ENCODE assay signal across 28 mouse cellular contexts in genomic region chr2:123072653-123073052, GRCm38 (mm10).
DNase-seq lines count a peak whose midpoint lies in the region; ATAC-seq lines count a peak whose summit lies in the region.
"Had no signal": no experiment of that assay in that cellular context is flagged by ENCODE, and none has a peak within 500 bp of the region (broad histone marks: within the 10 kb centered on the region; RNA-seq: fewer than 3 reads in every experiment).

No protein-coding gene starts in this region.

- DNase-seq in frontal cortex, postnatal 25 days (ENCODE audit: low spot score in 2 of 2) = no peak
- peak; percentile 74 for DNase-seq in midbrain, embryonic 11.5 days (ENCODE audit: low spot score, missing footprints)
- DNase-seq in midbrain, embryonic 14.5 days = no peak
- no peak for DNase-seq in left cerebral cortex, postnatal 36 days (ENCODE audit: low spot score in 2 of 2)
- DNase-seq: adrenal gland, adult 8-10 months; adrenal gland, postnatal 14 days; adrenal gland, postnatal 36 days; B cell, adult 2 months; cerebellum, adult 11 months; cerebellum, adult 18-20 months; cerebellum, adult 8-10 months; cerebellum, adult 9-11 months; cerebellum, postnatal 14 days; cerebellum, postnatal 36 days; embryo, embryonic 11 days had no signal

- no peaks in the 10 kb centered on the region for H3K36me3 ChIP-seq in midbrain, embryonic 11.5 days (ENCODE audit: control insufficient read depth, insufficient read depth, low read length)
- no peaks in the 10 kb centered on the region for H3K36me3 ChIP-seq in midbrain, embryonic 14.5 days (ENCODE audit: control insufficient read depth, insufficient read depth, low read length)
- H3K36me3 ChIP-seq: embryonic facial prominence, embryonic 13.5 days; embryonic facial prominence, embryonic 15.5 days; forebrain, embryonic 10.5 days; forebrain, embryonic 12.5 days; G1E had no signal

- no peaks in the 10 kb centered on the region for H3K9me3 ChIP-seq in midbrain, embryonic 11.5 days (ENCODE audit: control insufficient read depth, low read length)
- no peaks in the 10 kb centered on the region for H3K9me3 ChIP-seq in midbrain, embryonic 14.5 days (ENCODE audit: control insufficient read depth, low read length)
- H3K9me3 ChIP-seq: embryonic facial prominence, embryonic 13.5 days; embryonic facial prominence, embryonic 15.5 days; forebrain, embryonic 10.5 days; forebrain, embryonic 12.5 days had no signal

- peak; percentile 88 for ATAC-seq in frontal cortex, adult (ENCODE audit: low TSS enrichment)
- ATAC-seq in midbrain, embryonic 11.5 days (ENCODE audit: low FRiP score) = no peak
- ATAC-seq in midbrain, embryonic 14.5 days (ENCODE audit: low FRiP score, low TSS enrichment) = no peak
- ATAC-seq: activated CD4-positive, CD25-positive, alpha-beta regulatory T cell, adult 4 months; CD4-positive, CD25-positive, alpha-beta regulatory T cell, adult 4 months; forebrain, embryonic 14.5 days; forebrain, embryonic 16.5 days; Patski had no signal

- H3K9ac ChIP-seq in midbrain, embryonic 11.5 days (ENCODE audit: low read length) = no peak overlapping the region
- H3K9ac ChIP-seq in midbrain, embryonic 14.5 days (replicated peaks; ENCODE audit: low read length) = no peak overlapping the region
- H3K9ac ChIP-seq: embryonic facial prominence, embryonic 13.5 days; embryonic facial prominence, embryonic 15.5 days; forebrain, embryonic 12.5 days had no signal

- no peak overlapping the region for H3K4me2 ChIP-seq in midbrain, embryonic 11.5 days
- H3K4me2 ChIP-seq in midbrain, embryonic 14.5 days (ENCODE audit: low read length) = no peak overlapping the region
- H3K4me2 ChIP-seq: embryonic facial prominence, embryonic 13.5 days; embryonic facial prominence, embryonic 15.5 days; forebrain, embryonic 12.5 days had no signal

- no peaks in the 10 kb centered on the region for H3K4me1 ChIP-seq in midbrain, embryonic 11.5 days (ENCODE audit: control insufficient read depth, insufficient read depth, low read length)
- no peaks in the 10 kb centered on the region for H3K4me1 ChIP-seq in midbrain, embryonic 14.5 days (ENCODE audit: control insufficient read depth, insufficient read depth, low read length)
- H3K4me1 ChIP-seq: embryonic facial prominence, embryonic 13.5 days; embryonic facial prominence, embryonic 15.5 days; forebrain, embryonic 12.5 days had no signal

- no peaks in the 10 kb centered on the region for H3K27me3 ChIP-seq in midbrain, embryonic 11.5 days (ENCODE audit: control insufficient read depth, insufficient read depth, low read length)
- no peaks in the 10 kb centered on the region for H3K27me3 ChIP-seq in midbrain, embryonic 14.5 days (ENCODE audit: control insufficient read depth, insufficient read depth, low read length)
- H3K27me3 ChIP-seq: CH12.LX; embryonic facial prominence, embryonic 13.5 days; embryonic facial prominence, embryonic 15.5 days; Patski had no signal

- no peak overlapping the region for H3K27ac ChIP-seq in midbrain, embryonic 11.5 days (ENCODE audit: low read depth, low read length)
- H3K27ac ChIP-seq in midbrain, embryonic 14.5 days (replicated peaks; ENCODE audit: low read depth, low read length) = no peak overlapping the region
- H3K27ac ChIP-seq: embryonic facial prominence, embryonic 13.5 days; embryonic facial prominence, embryonic 15.5 days; forebrain, embryonic 10.5 days; forebrain, embryonic 12.5 days had no signal

- intact Hi-C loops in left cerebral cortex, postnatal 36 days (cut with DNase I) = no loop called here

- H3K4me3 ChIP-seq in midbrain, embryonic 11.5 days (ENCODE audit: low read depth, low read length) = no peak overlapping the region
- no peak overlapping the region for H3K4me3 ChIP-seq in midbrain, embryonic 14.5 days (replicated peaks; ENCODE audit: low read depth, low read length)
- H3K4me3 ChIP-seq: embryonic facial prominence, embryonic 13.5 days; embryonic facial prominence, embryonic 15.5 days; erythroblast, embryonic 14.5 days; forebrain, embryonic 10.5 days; forebrain, embryonic 12.5 days had no signal

- WGBS in midbrain, embryonic 11.5 days = 94% methylated on average over 2 of the region's 2 CpGs
- 95% methylated on average over 2 of the region's 2 CpGs for WGBS in midbrain, embryonic 14.5 days
